Mouse (Mus musculus) limb, embryonic 13.5 days (tissue): ENCODE measurements around the gene Mrpl52. TPM values are rescaled to one million over a fixed set of nuclear protein-coding genes. Genes with fewer than 3 reads are reported as not detected.

Experiments
- ATAC-seq: fragments of 200-750 bp; cut with Nextera tagmentation; 2 replicates; pipeline ENCODE4 v1.8.0; 2017; ENCODE audit warnings: low read depth, moderate number of reproducible peaks, moderate TSS enrichment; ENCODE audit not compliant: low FRiP score
- H3K27ac ChIP-seq: fragments of 300-500 bp; sonication (generic); 2 replicates; pipeline ENCODE4 v1.5.1; 2015; ENCODE audit warnings: inconsistent platforms, mild to moderate bottlenecking, moderate library complexity
- H3K27me3 ChIP-seq: fragments of 300-500 bp; sonication (generic); 2 replicates; pipeline ENCODE4 v1.6.1; 2015; ENCODE audit warnings: mild to moderate bottlenecking, inconsistent platforms
- H3K36me3 ChIP-seq: fragments of 300-500 bp; sonication (generic); 2 replicates; pipeline ENCODE4 v1.6.1; 2015; ENCODE audit warnings: inconsistent platforms, mild to moderate bottlenecking, moderate library complexity
- H3K4me1 ChIP-seq: fragments of 300-500 bp; sonication (generic); 2 replicates; pipeline ENCODE4 v1.6.1; 2015; ENCODE audit warnings: inconsistent platforms
- H3K4me2 ChIP-seq: fragments of 300-500 bp; sonication (generic); replicated peaks from 2 replicates; pipeline ENCODE4 v1.6.1; 2015; ENCODE audit warnings: inconsistent platforms, mild to moderate bottlenecking, moderate library complexity
- H3K4me3 ChIP-seq: fragments of 300-500 bp; sonication (generic); 2 replicates; pipeline ENCODE4 v1.5.1; 2015; ENCODE audit warnings: moderate library complexity, mild to moderate bottlenecking, inconsistent platforms
- H3K9ac ChIP-seq: fragments of 300-500 bp; sonication (generic); 2 replicates; pipeline ENCODE4 v1.6.1; 2015; ENCODE audit warnings: mild to moderate bottlenecking, inconsistent platforms
- H3K9me3 ChIP-seq: fragments of 300-500 bp; sonication (generic); 2 replicates; pipeline ENCODE4 v1.6.1; 2016; ENCODE audit warnings: inconsistent platforms
- WGBS: fragments of 180-500 bp; shearing (Covaris S2); methylation state at CpG from one replicate; pipeline ENCODE4 v1.1.7; 2015; 5-methylcytosine and 5-hydroxymethylcytosine counted together
- polyA plus RNA-seq: library from polyadenylated mRNA; unstranded; fragments of >200 nt; fragmentation: Nextera tagmentation; extraction: Ambion mirVana; gene quantifications from 2 replicates; pipeline ENCODE4 v1.2.1, GENCODE M21; 2015

Gene Mrpl52
- polyA plus RNA-seq: 224 and 233 TPM in 2 replicates

DNA sequence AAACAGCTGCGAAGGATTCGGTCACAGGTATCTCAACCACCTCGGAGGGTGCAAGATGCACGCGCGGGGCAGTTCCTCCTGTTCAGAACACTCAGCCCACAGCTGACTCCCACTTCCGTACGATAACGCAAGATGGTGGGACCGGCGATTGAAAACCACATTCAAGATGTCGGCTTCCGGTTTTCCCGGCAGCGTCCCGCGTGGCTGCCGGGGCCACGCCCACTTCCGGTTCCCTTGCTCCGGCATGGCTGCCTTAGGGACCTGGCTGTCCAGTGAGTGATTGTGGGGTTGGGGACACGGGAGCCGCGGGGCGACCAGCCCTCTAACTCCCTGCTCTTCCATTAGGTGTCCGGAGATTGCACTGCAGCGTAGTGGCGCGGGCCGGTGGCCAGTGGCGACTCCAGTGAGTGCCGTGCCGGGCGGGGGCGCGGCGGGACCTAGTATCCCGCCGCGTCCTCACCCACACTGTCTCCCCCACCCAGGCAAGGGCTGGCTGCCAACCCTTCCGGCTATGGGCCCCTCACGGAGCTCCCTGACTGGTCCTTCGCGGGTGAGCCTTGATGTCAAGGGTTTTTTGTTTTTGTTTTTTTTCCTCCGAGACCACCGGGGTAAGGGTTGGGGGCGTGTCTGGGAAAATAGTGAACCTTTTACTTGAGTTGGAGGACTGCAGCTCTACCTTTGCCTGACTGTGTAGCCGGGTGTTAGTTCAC lies at the start of gene Mrpl52:
Gene Mrpl52 (plus strand): TSS at position 221 of the 710 bp plus-strand sequence.
- Histone ChIP-seq H3K27me3 (no peaks in the 10 kb centered on the region), H3K9ac (peak within 1 kb of the TSS; percentile 87), H3K4me3 (peak within 1 kb of the TSS; percentile 84), H3K4me1 (peaks cover 35% of the 10 kb centered on the region), H3K9me3 (no peaks in the 10 kb centered on the region), H3K36me3 (peaks cover 9% of the 10 kb centered on the region), H3K4me2 (peak within 1 kb of the TSS; percentile 70), H3K27ac (peak within 1 kb of the TSS; percentile 90)
- ATAC-seq: peak; percentile 64
- under 1% methylated on average over 48 of the region's 48 CpGs for WGBS

DNA sequence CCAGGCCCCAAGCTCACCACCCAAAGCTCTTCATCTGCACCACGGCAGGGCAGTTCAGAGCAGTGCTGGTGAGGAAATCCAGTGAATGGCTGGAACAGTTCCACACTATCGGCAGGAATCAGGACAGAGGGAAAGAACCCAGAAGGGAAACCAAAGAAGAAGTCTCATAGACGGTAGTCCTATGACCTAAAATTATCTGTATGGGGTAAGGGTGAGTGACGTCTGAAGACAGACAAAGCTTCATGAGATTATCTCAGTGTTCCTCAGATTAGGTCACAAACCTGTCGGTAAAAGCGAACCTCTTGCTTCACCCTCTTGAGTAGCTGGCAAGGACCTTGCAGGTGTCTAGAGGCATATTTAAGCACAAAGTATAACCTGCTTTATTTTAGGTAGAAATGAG lies 49.5 kb upstream of the Mrpl52 start:
- Histone ChIP-seq H3K4me1 (no peaks in the 10 kb centered on the region), H3K9ac (no peak overlapping the region), H3K9me3 (no peaks in the 10 kb centered on the region), H3K4me2 (no peak overlapping the region), H3K27ac (no peak overlapping the region), H3K36me3 (no peaks in the 10 kb centered on the region), H3K4me3 (no peak overlapping the region), H3K27me3 (no peaks in the 10 kb centered on the region)
- no peak for ATAC-seq
- 88% methylated on average over 6 of the region's 6 CpGs for WGBS

DNA sequence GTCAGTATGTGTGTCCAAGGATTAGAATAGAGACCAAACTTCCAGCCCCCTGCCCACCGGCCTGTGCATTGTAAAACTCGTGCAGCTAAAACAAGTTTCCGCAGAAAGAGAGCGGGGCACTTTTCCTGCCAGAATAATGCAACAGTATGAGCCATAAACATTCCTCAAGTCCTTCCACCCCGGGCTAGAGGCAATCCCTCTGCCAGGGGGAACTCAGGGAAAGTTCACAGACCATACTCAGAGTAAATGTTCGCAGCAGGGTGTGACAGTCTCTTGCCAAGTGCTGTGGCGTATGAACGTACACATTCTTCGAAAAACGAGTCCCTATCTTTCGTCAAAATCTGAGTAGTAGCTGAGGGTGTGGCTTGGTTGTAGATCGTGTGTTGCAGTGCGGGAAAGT lies 47.1 kb upstream of the Mrpl52 start:
- H3K4me1 ChIP-seq: peaks cover 6% of the 10 kb centered on the region; the same call in 1 of the 2 replicates
- ATAC-seq: peak; percentile 26; the same call in 1 of the 2 replicates
- H3K9ac ChIP-seq: no peak overlapping the region
- 64% methylated on average over 13 of the region's 13 CpGs for WGBS
- no peak overlapping the region for H3K4me2 ChIP-seq
- H3K9me3 ChIP-seq: no peaks in the 10 kb centered on the region
- H3K27ac ChIP-seq: no peak overlapping the region
- H3K27me3 ChIP-seq: no peaks in the 10 kb centered on the region
- no peak overlapping the region for H3K4me3 ChIP-seq
- no peaks in the 10 kb centered on the region for H3K36me3 ChIP-seq

DNA sequence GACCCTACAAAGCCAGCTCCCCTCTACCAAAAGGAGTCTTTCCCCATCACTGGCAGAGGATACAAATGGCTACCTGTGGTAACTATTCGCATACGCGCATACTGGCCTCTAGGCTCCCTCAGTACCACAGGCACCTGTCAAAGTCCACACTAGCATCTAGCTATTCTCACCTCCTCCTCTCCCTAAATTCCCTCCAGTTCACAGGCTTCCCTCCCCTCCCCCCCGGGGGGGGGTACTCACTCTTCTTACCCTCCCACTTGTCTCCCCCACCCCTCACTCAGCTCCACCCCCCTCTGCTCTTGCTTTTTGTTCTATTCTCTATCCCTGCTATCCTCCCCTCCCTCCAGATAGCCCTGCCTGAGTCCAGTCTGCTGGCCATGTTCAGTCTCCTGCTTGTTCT lies 46.1 kb upstream of the Mrpl52 start:
- H3K9ac ChIP-seq: no peak overlapping the region
- no peak overlapping the region for H3K4me3 ChIP-seq
- H3K4me2 ChIP-seq: no peak overlapping the region
- no peaks in the 10 kb centered on the region for H3K27me3 ChIP-seq
- H3K4me1 ChIP-seq: peaks cover 6% of the 10 kb centered on the region; the same call in 1 of the 2 replicates
- H3K9me3 ChIP-seq: no peaks in the 10 kb centered on the region
- WGBS: 65% methylated on average over 4 of the region's 4 CpGs
- no peak overlapping the region for H3K27ac ChIP-seq
- ATAC-seq: no peak
- no peaks in the 10 kb centered on the region for H3K36me3 ChIP-seq

DNA sequence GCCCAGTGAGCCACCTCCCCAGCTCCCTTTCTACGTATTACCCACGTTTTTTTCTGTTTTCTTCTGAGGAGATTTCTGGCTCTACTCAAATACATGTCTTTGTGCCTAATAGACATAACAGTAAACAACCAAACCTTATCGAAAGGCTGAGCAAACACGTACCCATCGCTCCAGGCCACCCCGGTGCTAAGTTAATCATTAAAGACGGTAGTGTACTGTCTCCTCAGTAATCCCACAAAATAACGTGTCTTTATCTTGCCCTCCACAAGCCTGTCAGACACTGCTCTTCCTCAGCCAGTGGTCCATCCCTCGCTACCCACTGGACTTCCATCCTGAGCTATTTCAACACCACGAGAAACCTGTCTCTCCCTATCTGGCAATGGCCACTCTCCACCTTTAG lies 44.9 kb upstream of the Mrpl52 start:
- H3K4me3 ChIP-seq: no peak overlapping the region
- H3K36me3 ChIP-seq: no peaks in the 10 kb centered on the region
- H3K9me3 ChIP-seq: no peaks in the 10 kb centered on the region
- peaks cover 6% of the 10 kb centered on the region; the same call in 1 of the 2 replicates for H3K4me1 ChIP-seq
- 80% methylated on average over 10 of the region's 10 CpGs for WGBS
- no peak overlapping the region for H3K4me2 ChIP-seq
- H3K27ac ChIP-seq: no peak overlapping the region
- H3K27me3 ChIP-seq: no peaks in the 10 kb centered on the region
- no peak overlapping the region for H3K9ac ChIP-seq
- no peak for ATAC-seq

DNA sequence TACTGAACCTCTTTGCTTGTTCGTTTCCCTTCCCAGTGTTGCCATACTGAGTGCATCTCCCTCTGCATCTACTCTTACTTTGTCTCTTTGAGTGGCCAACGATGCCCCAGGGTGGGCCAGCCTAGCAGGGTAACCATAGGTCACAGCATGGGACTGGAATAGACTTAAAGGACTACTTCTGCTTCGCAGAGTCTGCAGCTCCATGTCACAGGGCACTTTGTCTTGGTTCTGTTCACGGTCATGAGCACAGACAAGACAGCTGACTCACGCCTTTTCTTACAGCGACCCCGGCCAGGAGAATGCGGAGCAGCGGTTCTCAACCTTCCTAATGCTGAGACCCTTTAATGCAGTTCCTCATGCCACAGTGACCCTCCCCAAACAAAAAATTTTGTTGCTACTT lies 44.1 kb upstream of the Mrpl52 start:
- Histone ChIP-seq H3K27ac (no peak overlapping the region), H3K9me3 (no peaks in the 10 kb centered on the region), H3K4me3 (no peak overlapping the region), H3K36me3 (no peaks in the 10 kb centered on the region), H3K4me2 (no peak overlapping the region), H3K9ac (no peak overlapping the region), H3K4me1 (peaks cover 6% of the 10 kb centered on the region; the same call in 1 of the 2 replicates), H3K27me3 (no peaks in the 10 kb centered on the region)
- WGBS: 84% methylated on average over 9 of the region's 9 CpGs
- no peak for ATAC-seq

DNA sequence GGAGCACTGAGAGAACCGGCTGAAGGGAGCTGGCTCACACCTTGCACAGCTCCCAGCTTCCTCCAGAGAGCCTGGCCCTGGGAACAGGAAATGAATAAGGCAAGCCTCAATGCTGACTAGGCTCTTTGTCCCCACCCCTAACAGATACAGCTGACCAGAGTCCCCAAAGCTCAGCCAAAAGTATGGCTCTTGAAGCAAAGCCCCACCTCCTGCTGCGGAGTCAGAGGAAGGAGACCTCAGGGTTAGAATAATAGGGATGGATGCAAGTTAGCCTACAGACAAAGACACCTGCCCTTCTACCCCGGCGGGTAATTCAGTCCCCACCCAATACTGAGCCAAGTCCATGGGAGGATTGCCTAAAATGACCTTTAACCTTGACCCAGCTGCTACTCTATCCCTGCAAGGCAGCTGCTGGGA lies 43.3 kb upstream of the Mrpl52 start:
- peaks cover 6% of the 10 kb centered on the region; the same call in 1 of the 2 replicates for H3K4me1 ChIP-seq
- WGBS: 58% methylated on average over 4 of the region's 4 CpGs
- no peak for ATAC-seq
- no peak overlapping the region for H3K4me3 ChIP-seq
- H3K27ac ChIP-seq: no peak overlapping the region
- H3K27me3 ChIP-seq: no peaks in the 10 kb centered on the region
- H3K9me3 ChIP-seq: no peaks in the 10 kb centered on the region
- H3K36me3 ChIP-seq: no peaks in the 10 kb centered on the region
- H3K9ac ChIP-seq: no peak overlapping the region
- no peak overlapping the region for H3K4me2 ChIP-seq

DNA sequence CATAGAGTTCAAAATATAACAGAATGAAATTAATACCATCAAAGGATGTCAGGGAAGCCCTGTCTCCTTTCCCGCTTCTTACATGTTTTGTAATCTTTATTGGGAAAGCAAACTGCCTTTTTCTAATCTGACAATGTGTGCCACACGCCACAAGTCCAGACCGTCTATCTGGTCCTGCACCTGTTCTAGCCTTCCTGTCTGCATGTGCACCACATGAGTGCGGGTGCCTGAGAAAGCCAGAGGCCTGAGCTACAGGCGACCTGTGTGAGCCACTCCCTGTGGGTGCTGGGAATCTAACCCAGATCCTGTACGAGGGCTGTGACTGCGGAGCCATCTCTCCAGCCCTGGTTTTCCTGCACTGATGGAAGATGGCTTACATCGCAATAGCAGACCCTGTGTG lies 42.3 kb upstream of the Mrpl52 start:
- Histone ChIP-seq H3K36me3 (no peaks in the 10 kb centered on the region), H3K4me3 (no peak overlapping the region), H3K9ac (no peak overlapping the region), H3K27me3 (no peaks in the 10 kb centered on the region), H3K4me1 (peaks cover 6% of the 10 kb centered on the region; the same call in 1 of the 2 replicates), H3K9me3 (no peaks in the 10 kb centered on the region), H3K4me2 (no peak overlapping the region), H3K27ac (no peak overlapping the region)
- WGBS: 89% methylated on average over 8 of the region's 8 CpGs
- ATAC-seq: no peak

DNA sequence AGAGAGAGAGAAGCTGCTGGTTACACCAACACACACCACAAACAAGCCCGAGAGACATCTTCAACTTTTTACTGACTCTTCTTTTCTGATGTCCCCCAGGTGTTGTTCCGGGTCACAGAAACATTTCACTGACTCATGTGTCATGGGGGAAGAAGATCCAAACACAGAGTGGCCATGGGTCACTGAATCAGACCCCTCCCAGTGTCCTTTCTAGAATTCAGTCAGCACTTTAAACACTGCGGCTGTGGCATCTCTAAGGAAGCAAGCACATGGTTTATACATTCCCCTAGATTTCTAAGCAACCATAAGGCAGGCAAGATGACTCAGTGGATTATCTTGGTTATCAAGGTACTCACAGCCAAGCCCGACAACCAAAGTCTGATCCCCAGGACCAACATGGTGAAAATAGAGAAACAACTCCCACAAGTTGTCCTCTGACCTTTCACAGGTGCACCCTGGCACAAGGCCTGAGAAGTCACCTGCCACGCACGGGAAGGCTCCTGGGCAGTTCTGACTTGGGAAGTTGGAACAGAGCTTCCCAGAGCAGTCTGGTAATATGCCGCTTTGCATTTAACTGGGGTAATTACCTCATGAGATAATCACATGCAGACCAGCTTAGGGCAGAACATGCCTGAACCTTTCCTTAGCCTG lies 40.6 kb upstream of the Mrpl52 start:
- no peak for ATAC-seq
- Histone ChIP-seq H3K9ac (no peak overlapping the region), H3K4me1 (peaks cover 6% of the 10 kb centered on the region; the same call in 1 of the 2 replicates), H3K9me3 (no peaks in the 10 kb centered on the region), H3K36me3 (no peaks in the 10 kb centered on the region), H3K27me3 (no peaks in the 10 kb centered on the region), H3K27ac (no peak overlapping the region), H3K4me2 (no peak overlapping the region), H3K4me3 (no peak overlapping the region)
- 76% methylated on average over 7 of the region's 7 CpGs for WGBS

DNA sequence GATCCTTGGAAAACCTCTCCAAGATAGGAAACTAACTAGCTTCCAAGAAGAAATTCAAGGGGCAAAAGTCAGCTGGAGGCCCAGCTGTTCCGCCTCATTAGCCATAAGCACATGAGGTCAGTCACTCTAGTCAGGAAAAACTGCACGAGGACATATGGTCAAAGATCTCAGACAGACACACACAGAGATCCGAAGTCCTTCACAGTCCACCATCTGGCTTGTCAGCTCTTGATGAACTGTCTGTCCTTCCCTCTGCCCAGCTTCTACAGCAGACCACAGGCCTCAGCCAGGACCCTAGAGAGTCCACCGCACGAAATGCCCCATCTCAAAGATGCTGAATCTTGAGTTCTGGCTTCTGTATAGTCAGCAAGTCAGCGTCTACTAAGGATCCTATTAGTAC lies 39.2 kb upstream of the Mrpl52 start:
- Histone ChIP-seq H3K9me3 (no peaks in the 10 kb centered on the region), H3K4me1 (peaks cover 6% of the 10 kb centered on the region; the same call in 1 of the 2 replicates), H3K27ac (no peak overlapping the region), H3K4me3 (no peak overlapping the region), H3K27me3 (no peaks in the 10 kb centered on the region), H3K9ac (no peak overlapping the region), H3K36me3 (no peaks in the 10 kb centered on the region), H3K4me2 (no peak overlapping the region)
- ATAC-seq: no peak
- 76% methylated on average over 6 of the region's 6 CpGs for WGBS

DNA sequence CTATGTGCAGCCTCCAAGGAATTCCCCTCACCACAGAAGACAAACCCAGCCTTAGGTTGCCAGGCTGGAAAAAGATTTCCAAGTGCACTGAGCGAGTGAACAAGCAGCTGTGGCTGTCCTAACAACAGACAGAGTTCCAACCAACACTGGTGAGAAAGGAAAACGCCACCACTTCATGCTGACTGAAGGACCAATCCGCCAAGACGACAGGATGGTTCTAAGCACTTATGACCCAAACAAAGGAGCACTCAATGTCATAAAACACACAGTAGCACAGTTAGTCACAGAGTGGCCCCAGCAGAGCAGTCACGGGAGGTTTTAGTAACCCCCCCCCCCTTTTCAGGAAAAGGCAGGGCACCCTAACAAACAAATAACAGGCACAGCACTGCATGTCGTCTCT lies 35.9 kb upstream of the Mrpl52 start:
- Histone ChIP-seq H3K9me3 (no peaks in the 10 kb centered on the region), H3K27ac (no peak overlapping the region), H3K36me3 (no peaks in the 10 kb centered on the region), H3K9ac (no peak overlapping the region), H3K4me3 (no peak overlapping the region), H3K27me3 (no peaks in the 10 kb centered on the region), H3K4me2 (no peak overlapping the region), H3K4me1 (no peaks in the 10 kb centered on the region)
- ATAC-seq: no peak
- 45% methylated on average over 6 of the region's 6 CpGs for WGBS

DNA sequence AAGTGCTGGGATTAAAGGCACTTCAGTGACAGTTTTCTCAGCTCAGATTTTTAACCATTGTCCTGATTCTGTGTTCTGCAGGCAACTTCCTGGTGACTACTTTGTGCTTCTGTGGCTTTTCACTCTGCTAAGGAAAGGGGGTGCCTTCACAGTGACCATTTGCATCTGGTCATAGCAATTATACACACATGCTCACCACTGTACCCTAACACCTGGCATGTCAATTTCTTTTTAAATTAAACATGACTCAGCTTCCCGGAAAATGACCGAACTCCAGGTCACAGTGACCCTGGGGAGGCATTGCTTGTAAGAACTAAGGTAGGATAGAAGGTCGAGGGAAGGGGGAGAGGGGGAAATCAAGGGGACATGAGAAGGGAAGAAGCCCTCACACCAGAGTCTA lies 32.9 kb upstream of the Mrpl52 start:
- WGBS: 66% methylated on average over 3 of the region's 3 CpGs
- Histone ChIP-seq H3K4me2 (no peak overlapping the region), H3K4me3 (no peak overlapping the region), H3K27me3 (no peaks in the 10 kb centered on the region), H3K36me3 (no peaks in the 10 kb centered on the region), H3K27ac (no peak overlapping the region), H3K9ac (no peak overlapping the region), H3K9me3 (no peaks in the 10 kb centered on the region), H3K4me1 (no peaks in the 10 kb centered on the region)
- no peak for ATAC-seq
